Mouse (Mus musculus) ES-E14 (cell line): ENCODE data around the gene Sigirr. TPM values are rescaled to one million over a fixed set of nuclear protein-coding genes. Genes with fewer than 3 reads are reported as not detected.

Experiments used
- DNase-seq: peaks from one replicate; pipeline ENCODE4 v3.0.0-alpha.2; 2013; ENCODE audit warnings: low read depth, low spot score
- H3K27ac ChIP-seq: 2 replicates; pipeline ENCODE4 v1.5.1; 2012; ENCODE audit warnings: low read depth, mild to moderate bottlenecking, low read length, moderate library complexity, mixed read lengths; ENCODE audit not compliant: poor library complexity, insufficient read depth, severe bottlenecking
- H3K36me3 ChIP-seq: 2 replicates; pipeline ENCODE4 v1.6.1; 2012; ENCODE audit warnings: mild to moderate bottlenecking, low read length, moderate library complexity, mixed read lengths; ENCODE audit not compliant: control insufficient read depth, poor library complexity, insufficient read depth, severe bottlenecking
- H3K4me1 ChIP-seq, 2 experiments: fragments of 150-350 bp in 1 of 2; sonication (generic) in 1 of 2; 2 replicates each; pipeline ENCODE4 v1.6.1; 2012; ENCODE audit warnings: low read length in 2 of 2, mild to moderate bottlenecking in 1 of 2, mixed read lengths in 1 of 2; ENCODE audit not compliant: control insufficient read depth in 2 of 2, insufficient read depth in 2 of 2, poor library complexity in 1 of 2
- H3K4me3 ChIP-seq, 2 experiments: fragments of 150-350 bp in 1 of 2; sonication (generic) in 1 of 2; 2 replicates each; pipeline ENCODE4 v1.5.1; 2012; ENCODE audit warnings: low read length in 2 of 2, low read depth in 1 of 2, mild to moderate bottlenecking in 1 of 2, mixed read lengths in 1 of 2; ENCODE audit not compliant: insufficient read depth in 1 of 2, poor library complexity in 1 of 2, severe bottlenecking in 1 of 2
- H3K9ac ChIP-seq: 2 replicates; pipeline ENCODE4 v1.6.1; 2012; ENCODE audit warnings: low read depth, mild to moderate bottlenecking, low read length, mixed read lengths; ENCODE audit not compliant: poor library complexity, insufficient read depth, severe bottlenecking
- H3K9me3 ChIP-seq: fragments of 150-350 bp; sonication (generic); 2 replicates; pipeline ENCODE4 v1.6.1; 2012; ENCODE audit warnings: low read depth, mild to moderate bottlenecking, low read length; ENCODE audit not compliant: control insufficient read depth, insufficient read depth
- CHD2 ChIP-seq: IDR thresholded peaks from 2 replicates; pipeline ENCODE4 v1.6.1; 2014; ENCODE audit warnings: mild to moderate bottlenecking, low read depth, low read length, inconsistent platforms
- HCFC1 ChIP-seq: IDR thresholded peaks from 2 replicates; pipeline ENCODE4 v1.6.1; 2012; ENCODE audit warnings: low read length, inconsistent platforms, borderline replicate concordance; ENCODE audit not compliant: insufficient read depth
- MAFK ChIP-seq: IDR thresholded peaks from 2 replicates; pipeline ENCODE4 v1.6.1; 2014; ENCODE audit warnings: mild to moderate bottlenecking, low read depth, low read length, inconsistent platforms; ENCODE audit not compliant: insufficient read depth
- ZC3H11A ChIP-seq: IDR thresholded peaks from 2 replicates; pipeline ENCODE4 v1.6.1; 2012; ENCODE audit warnings: low read depth, mild to moderate bottlenecking, inconsistent platforms, low read length, borderline replicate concordance
- ZNF384 ChIP-seq: IDR thresholded peaks from 2 replicates; pipeline ENCODE4 v1.6.1; 2012; ENCODE audit warnings: low read depth, low read length, inconsistent platforms
- in situ Hi-C, 2 experiments: fragments of 600-800 bp; cut with MboI; formaldehyde crosslinking; loops; one replicate each; pipeline ENCODE4 v1.15.1; 2025; ENCODE audit warnings: low sequenced_read_pairs in 2 of 2, inconsistent platforms in 1 of 2; ENCODE audit not compliant: unreplicated experiment in 2 of 2
- total RNA-seq: library from RNA; depleted of rRNA; stranded (reverse); fragments of 300-350 nt; gene quantifications from 2 replicates; pipeline ENCODE4 v1.2.3, GENCODE M21; 2012; rRNA removed

Gene Sigirr
- total RNA-seq, 1 experiment, result 18.2 TPM

GRCm38 (mm10) chr7:141041661-141042060 is 58.7 kb downstream of the Sigirr start:
- no peak overlapping the region for H3K4me3 ChIP-seq
- DNase-seq, result no peak
- no peak overlapping the region for H3K27ac ChIP-seq
- in situ Hi-C loops, result loop anchor here in 1 of 2 experiments (10.0 kb wide), 1 partner anchor 87 kb away; the partner anchor contains the start of genes Gm45717, Ifitm2 and Ifitm5
- H3K36me3 ChIP-seq, result no peaks in the 10 kb centered on the region
- no peaks in the 10 kb centered on the region for H3K9me3 ChIP-seq
- H3K4me1 ChIP-seq, result peaks cover 5 to 23% of the 10 kb centered on the region in 2 experiments; a peak in 3 of 4 replicates
- no peak overlapping the region for H3K9ac ChIP-seq
- TF ChIP-seq HCFC1 (no peak), ZC3H11A (no peak), CHD2 (no peak), ZNF384 (no peak), MAFK (no peak)

Other genes starting within 250 kb of the Sigirr start
- 0.89 and 1.6 TPM in 2 replicates for gene Gm45785, start 244.2 kb downstream of the Sigirr start, total RNA-seq
- 60.5 and 90.0 TPM in 2 replicates for gene Ric8a, start 243.6 kb downstream of the Sigirr start, total RNA-seq
- 21.6 and 31.5 TPM in 2 replicates for gene Bet1l, start 243.0 kb downstream of the Sigirr start, total RNA-seq
- 164 and 199 TPM in 2 replicates for gene Psmd13, start 218.6 kb downstream of the Sigirr start, total RNA-seq
- 18.2 and 26.3 TPM in 2 replicates for gene Sirt3, start 218.3 kb downstream of the Sigirr start, total RNA-seq
- gene Cox8b, start 200.1 kb downstream of the Sigirr start, total RNA-seq, result not detected in 2 replicates
- gene Nlrp6, start 179.7 kb downstream of the Sigirr start, total RNA-seq, result 0.27 and 0.74 TPM in 2 replicates
- 10.0 and 12.5 TPM in 2 replicates for gene Pgghg, start 159.2 kb downstream of the Sigirr start, total RNA-seq
- gene Ifitm5, start 150.3 kb downstream of the Sigirr start, total RNA-seq, result 7.7 and 18.6 TPM in 2 replicates
- gene Gm45717, start 144.6 kb downstream of the Sigirr start, total RNA-seq, result not detected in 2 replicates
- 679 and 1,158 TPM in 2 replicates for gene Ifitm2, start 144.6 kb downstream of the Sigirr start, total RNA-seq
- gene Ifitm1, start 133.4 kb downstream of the Sigirr start, total RNA-seq, result 274 and 585 TPM in 2 replicates
- 353 and 601 TPM in 2 replicates for gene Ifitm3, start 89.8 kb downstream of the Sigirr start, total RNA-seq
- 0.36 TPM in 1 of 2 replicates, not detected in the other for gene Ifitm6, start 82.6 kb downstream of the Sigirr start, total RNA-seq
- not detected in 2 replicates for gene Gm17387, start 71.4 kb downstream of the Sigirr start, total RNA-seq
- 31.1 and 78.3 TPM in 2 replicates for gene B4galnt4, start 39.5 kb downstream of the Sigirr start, total RNA-seq
- gene Pkp3, start 22.4 kb downstream of the Sigirr start, total RNA-seq, result 8.0 and 12.2 TPM in 2 replicates
- gene Ano9, start 17.2 kb upstream of the Sigirr start, total RNA-seq, result 26.4 and 102 TPM in 2 replicates
- 65.1 and 82.8 TPM in 2 replicates for gene Ptdss2, start 21.8 kb upstream of the Sigirr start, total RNA-seq
- gene Rnh1, start 72.3 kb upstream of the Sigirr start, total RNA-seq, result 61.9 and 70.3 TPM in 2 replicates
- gene Hras, start 93.4 kb upstream of the Sigirr start, total RNA-seq, result 130 and 133 TPM in 2 replicates
- 3.3 and 3.9 TPM in 2 replicates for gene Lrrc56, start 93.6 kb upstream of the Sigirr start, total RNA-seq
- gene Lmntd2, start 113.5 kb upstream of the Sigirr start, total RNA-seq, result 4.0 and 6.4 TPM in 2 replicates
- gene Rassf7, start 115.3 kb upstream of the Sigirr start, total RNA-seq, result 32.2 and 44.3 TPM in 2 replicates
- 101 and 107 TPM in 2 replicates for gene Phrf1, start 128.2 kb upstream of the Sigirr start, total RNA-seq
- 0.58 and 0.67 TPM in 2 replicates for gene Irf7, start 165.9 kb upstream of the Sigirr start, total RNA-seq
- 0.13 and 0.26 TPM in 2 replicates for gene Cdhr5, start 176.2 kb upstream of the Sigirr start, total RNA-seq
- gene Sct, start 178.6 kb upstream of the Sigirr start, total RNA-seq, result 12.0 and 31.9 TPM in 2 replicates
- gene Drd4, start 191.4 kb upstream of the Sigirr start, total RNA-seq, result 0.76 and 0.95 TPM in 2 replicates
- 23.7 and 31.1 TPM in 2 replicates for gene Deaf1, start 227.1 kb upstream of the Sigirr start, total RNA-seq
- gene Tmem80, start 227.2 kb upstream of the Sigirr start, total RNA-seq, result 7.3 and 9.7 TPM in 2 replicates
- 9.7 and 10.4 TPM in 2 replicates for gene Eps8l2, start 238.3 kb upstream of the Sigirr start, total RNA-seq